Mouse (Mus musculus) adrenal gland, postnatal 14 days (tissue): ENCODE data around the gene Fpgs. TPM values are rescaled to one million over a fixed set of nuclear protein-coding genes. Genes with fewer than 3 reads are reported as not detected.
A peak's percentile ranks its signal among the peaks of the same experiment; 100 is the strongest.

ENCODE experiments used
- DNase-seq: peaks from one replicate; pipeline ENCODE4 v3.0.0; 2021; ENCODE audit warnings: mixed read lengths
- total RNA-seq: library from RNA; stranded (reverse); gene quantifications from 2 replicates; pipeline ENCODE4 v1.2.3, GENCODE M21; 2021

Gene Fpgs
- total RNA-seq, 1 experiment from 2014 or later = 35.8 TPM

- peak; percentile 57 for DNase-seq
Measured at GRCm38 (mm10) chr2:32724832-32725790, 21.2 kb upstream of the Fpgs start.

GRCm38 (mm10) chr2:32724149-32724548, 20.2 kb upstream of the Fpgs start:
- no peak for DNase-seq

- no peak for DNase-seq
Measured at GRCm38 (mm10) chr2:32722581-32722980, 18.6 kb upstream of the Fpgs start.

- DNase-seq = no peak
Measured at GRCm38 (mm10) chr2:32722046-32722445, 18.1 kb upstream of the Fpgs start.

GRCm38 (mm10) chr2:32720681-32721229, 16.8 kb upstream of the Fpgs start, which contains the start of gene Sh2d3c:
Gene Sh2d3c, plus strand, starts transcription at chr2:32721055.
- no peak for DNase-seq

- DNase-seq = no peak
Measured at GRCm38 (mm10) chr2:32720053-32720452, 16.1 kb upstream of the Fpgs start.

DNA sequence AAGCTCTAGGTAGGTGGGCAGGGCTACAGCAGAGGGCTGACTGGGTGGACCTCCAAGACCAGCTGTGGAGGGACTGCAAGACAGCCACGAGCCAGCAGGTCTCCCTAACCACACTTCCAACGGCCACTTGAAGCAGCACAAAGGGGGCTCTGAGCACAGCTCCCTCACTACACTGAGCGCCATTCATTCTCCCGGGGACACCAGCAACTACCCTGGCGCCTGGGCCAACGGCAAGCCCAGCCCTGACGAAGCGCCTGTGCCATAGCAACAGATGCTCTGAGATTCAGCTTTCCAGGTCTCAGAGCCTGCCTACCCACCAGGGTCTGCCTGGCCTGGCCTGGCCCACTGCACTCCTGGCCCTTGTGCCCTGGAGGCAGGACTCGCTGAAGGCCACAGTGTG, 14.8 kb upstream of the Fpgs start:
- no peak for DNase-seq

GRCm38 (mm10) chr2:32714987-32715425, 11.1 kb upstream of the Fpgs start:
- peak; percentile 64 for DNase-seq

GRCm38 (mm10) chr2:32714117-32714986, 10.4 kb upstream of the Fpgs start:
- DNase-seq = peak; percentile 9

GRCm38 (mm10) chr2:32712934-32713817, 9.2 kb upstream of the Fpgs start, which contains the start of gene Cdk9:
Gene Cdk9, minus strand, starts transcription at chr2:32713076.
- peak; percentile 96 for DNase-seq

GRCm38 (mm10) chr2:32712586-32712933, 8.6 kb upstream of the Fpgs start:
- peak; percentile 97 for DNase-seq

DNA sequence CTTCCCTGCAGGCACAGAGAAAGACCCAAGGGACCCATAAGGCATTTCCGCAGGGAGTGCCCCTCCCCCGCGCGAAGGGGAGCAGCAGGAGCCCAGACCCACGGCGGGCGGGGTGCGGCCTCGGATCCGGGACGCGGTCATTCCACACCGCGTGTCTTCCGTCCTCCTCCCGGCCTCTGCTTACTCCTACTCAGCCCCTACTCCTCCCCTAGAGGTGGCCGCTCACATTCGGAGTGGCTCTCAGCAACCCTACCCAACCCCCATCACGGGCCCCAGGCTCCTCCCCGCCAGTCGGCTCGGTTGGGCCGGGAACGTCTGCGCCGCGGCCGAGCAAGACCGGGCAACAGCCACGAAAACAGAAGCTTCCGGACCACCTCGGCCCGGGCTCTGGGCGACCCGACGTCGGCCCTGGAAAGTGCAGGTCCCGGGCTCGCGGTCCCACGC, 8.2 kb upstream of the Fpgs start:
- DNase-seq = peak; percentile 92

GRCm38 (mm10) chr2:32711301-32712056, 7.5 kb upstream of the Fpgs start:
- no peak for DNase-seq

- DNase-seq = no peak
Measured at GRCm38 (mm10) chr2:32710425-32710824, 6.5 kb upstream of the Fpgs start.

DNA sequence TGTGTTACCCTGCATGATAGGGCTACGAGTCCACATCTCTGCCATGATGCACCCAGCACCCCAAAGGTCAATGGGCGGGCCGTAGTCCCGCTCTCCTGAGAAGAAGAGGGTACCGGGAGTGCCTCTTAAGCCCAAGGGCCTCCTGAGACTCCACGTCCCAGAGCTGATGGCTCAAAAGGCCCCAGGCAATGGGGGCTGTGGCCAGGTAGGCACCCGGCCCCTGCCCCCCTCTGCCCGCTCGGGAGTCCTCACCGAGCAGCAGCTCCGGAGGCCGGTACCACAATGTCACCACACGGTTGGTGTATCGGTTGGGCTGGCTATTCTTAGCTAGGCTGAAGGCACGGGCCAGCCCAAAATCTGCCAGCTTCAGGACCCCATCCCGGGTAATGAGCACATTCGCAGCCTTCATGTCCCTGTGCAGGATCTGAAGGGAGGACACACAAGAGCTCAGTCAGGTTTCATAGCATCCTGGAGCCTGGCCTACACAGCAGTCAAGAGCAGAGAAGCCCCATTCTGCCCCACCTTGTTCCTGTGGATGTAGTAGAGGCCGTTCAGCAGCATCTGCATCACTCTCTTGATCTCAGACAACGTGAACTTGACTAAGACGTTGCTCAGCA, 5.7 kb upstream of the Fpgs start:
- DNase-seq = no peak

DNA sequence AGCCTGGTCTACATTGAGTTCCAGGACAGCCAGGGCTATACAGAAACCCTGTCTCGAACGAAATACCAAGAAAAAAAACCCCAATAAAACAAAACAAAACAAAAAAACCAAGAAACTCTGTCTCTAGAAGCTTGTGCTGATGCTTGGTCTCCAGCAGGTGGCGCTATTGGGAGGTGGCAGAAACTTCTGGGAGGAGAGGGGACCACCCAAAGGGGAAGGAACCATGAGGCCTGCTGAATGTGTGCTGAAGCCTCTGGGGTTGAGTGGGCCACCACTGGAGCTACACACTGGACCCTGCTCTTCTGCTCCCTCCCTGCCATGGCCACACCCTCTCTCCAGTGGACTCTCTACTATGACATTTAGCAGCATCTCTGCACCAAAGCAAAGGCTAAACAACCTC, 4.7 kb upstream of the Fpgs start:
- peak; percentile 83 for DNase-seq

GRCm38 (mm10) chr2:32706971-32707370, 3.0 kb upstream of the Fpgs start:
- DNase-seq = no peak

- no peak for DNase-seq
Measured at GRCm38 (mm10) chr2:32705018-32705417, 1.1 kb upstream of the Fpgs start.

GRCm38 (mm10) chr2:32703046-32703445, 899 bp downstream of the Fpgs start:
- no peak for DNase-seq
